Mouse (Mus musculus) hindbrain, embryonic 13.5 days (tissue): ENCODE data around the gene Gm20696. TPM values are rescaled to one million over a fixed set of nuclear protein-coding genes. Genes with fewer than 3 reads are reported as not detected.
A peak's percentile ranks its signal among the peaks of the same experiment; 100 is the strongest.

Source experiments
- ATAC-seq: fragments of 200-750 bp; cut with Nextera tagmentation; 2 replicates; pipeline ENCODE4 v1.8.0; 2017; ENCODE audit warnings: moderate TSS enrichment; ENCODE audit not compliant: low FRiP score
- H3K27ac ChIP-seq: fragments of 300-500 bp; sonication (generic); 2 replicates; pipeline ENCODE4 v1.5.1; 2015; ENCODE audit warnings: inconsistent platforms, mild to moderate bottlenecking, moderate library complexity
- H3K27me3 ChIP-seq: fragments of 300-500 bp; sonication (generic); 2 replicates; pipeline ENCODE4 v1.6.1; 2015; ENCODE audit warnings: mild to moderate bottlenecking, inconsistent platforms
- H3K36me3 ChIP-seq: fragments of 300-500 bp; sonication (generic); 2 replicates; pipeline ENCODE4 v1.6.1; 2015; ENCODE audit warnings: mild to moderate bottlenecking, inconsistent platforms
- H3K4me1 ChIP-seq: fragments of 300-500 bp; sonication (generic); replicated peaks from 2 replicates; pipeline ENCODE4 v1.6.1; 2015; ENCODE audit warnings: inconsistent platforms
- H3K4me2 ChIP-seq: fragments of 300-500 bp; sonication (generic); 2 replicates; pipeline ENCODE4 v1.6.1; 2015; ENCODE audit warnings: inconsistent platforms, mild to moderate bottlenecking, moderate library complexity
- H3K4me3 ChIP-seq: fragments of 300-500 bp; sonication (generic); 2 replicates; pipeline ENCODE4 v1.5.1; 2015; ENCODE audit warnings: mild to moderate bottlenecking, inconsistent platforms
- H3K9ac ChIP-seq: fragments of 300-500 bp; sonication (generic); 2 replicates; pipeline ENCODE4 v1.6.1; 2015; ENCODE audit warnings: mild to moderate bottlenecking, inconsistent platforms
- H3K9me3 ChIP-seq: fragments of 300-500 bp; sonication (generic); 2 replicates; pipeline ENCODE4 v1.6.1; 2016; ENCODE audit warnings: inconsistent platforms
- WGBS: fragments of 180-500 bp; shearing (Covaris S2); methylation state at CpG from one replicate; pipeline ENCODE4 v1.1.7; 2015; 5-methylcytosine and 5-hydroxymethylcytosine counted together
- polyA plus RNA-seq: library from polyadenylated mRNA; unstranded; fragments of >200 nt; fragmentation: Nextera tagmentation; extraction: Ambion mirVana; gene quantifications from 2 replicates; pipeline ENCODE4 v1.2.1, GENCODE M21; 2015

Gene Gm20696
- 2.7 and 3.2 TPM in 2 replicates for polyA plus RNA-seq

GRCm38 (mm10) chr6:99666318-99667171 lies at the start of gene Gm20696, which contains the start of gene Eif4e3:
TSS of gene Gm20696 (minus strand) at chr6:99666797.
TSS of gene Eif4e3 (minus strand) at chr6:99666771.
- H3K4me3 ChIP-seq = peak within 1 kb of the TSS; percentile 73
- 1% methylated on average over 59 of the region's 75 CpGs for WGBS
- ATAC-seq = peak; percentile 33; the same call in 1 of the 2 replicates

GRCm38 (mm10) chr6:99715913-99716312 lies 49.3 kb upstream of the Gm20696 start:
- no peaks in the 10 kb centered on the region for H3K4me1 ChIP-seq
- no peak for ATAC-seq
- H3K4me3 ChIP-seq = no peak overlapping the region
- H3K9ac ChIP-seq = no peak overlapping the region
- no peak overlapping the region for H3K4me2 ChIP-seq
- H3K27ac ChIP-seq = no peak overlapping the region
- 69% methylated on average over 5 of the region's 6 CpGs for WGBS
- H3K36me3 ChIP-seq = no peaks in the 10 kb centered on the region
- peaks cover 27% of the 10 kb centered on the region; the same call in 1 of the 2 replicates for H3K27me3 ChIP-seq
- no peaks in the 10 kb centered on the region for H3K9me3 ChIP-seq

More at GRCm38 (mm10) chr6:99666318-99667171, at the start of gene Gm20696, which contains the start of gene Eif4e3:
- H3K36me3 ChIP-seq = no peaks in the 10 kb centered on the region
- peak within 1 kb of the TSS; percentile 88 for H3K9ac ChIP-seq
- H3K27me3 ChIP-seq = peaks cover 37% of the 10 kb centered on the region
- no peaks in the 10 kb centered on the region for H3K9me3 ChIP-seq
- peaks cover 62% of the 10 kb centered on the region for H3K4me1 ChIP-seq
- H3K4me2 ChIP-seq = peak within 1 kb of the TSS; percentile 92
- peak within 1 kb of the TSS; percentile 78 for H3K27ac ChIP-seq

- Histone ChIP-seq H3K36me3 (no peaks in the 10 kb centered on the region), H3K4me1 (no peaks in the 10 kb centered on the region), H3K4me2 (no peak overlapping the region), H3K27ac (no peak overlapping the region), H3K9ac (no peak overlapping the region), H3K4me3 (no peak overlapping the region), H3K9me3 (no peaks in the 10 kb centered on the region), H3K27me3 (peaks cover 25% of the 10 kb centered on the region; the same call in 1 of the 2 replicates)
- no peak for ATAC-seq
- 72% methylated on average over 6 of the region's 6 CpGs for WGBS
Observed at GRCm38 (mm10) chr6:99715191-99715590, 48.6 kb upstream of the Gm20696 start.

- ATAC-seq = no peak
- Histone ChIP-seq H3K9ac (no peak overlapping the region), H3K27me3 (peaks cover 24% of the 10 kb centered on the region; the same call in 1 of the 2 replicates), H3K9me3 (no peaks in the 10 kb centered on the region), H3K4me1 (no peaks in the 10 kb centered on the region), H3K4me3 (no peak overlapping the region), H3K27ac (no peak overlapping the region), H3K4me2 (no peak overlapping the region), H3K36me3 (no peaks in the 10 kb centered on the region)
- WGBS = 78% methylated on average over 5 of the region's 5 CpGs
Observed at GRCm38 (mm10) chr6:99713256-99713655, 46.7 kb upstream of the Gm20696 start.

GRCm38 (mm10) chr6:99711576-99712101 lies 45.0 kb upstream of the Gm20696 start:
- Histone ChIP-seq H3K9me3 (no peaks in the 10 kb centered on the region), H3K36me3 (no peaks in the 10 kb centered on the region), H3K4me1 (no peaks in the 10 kb centered on the region), H3K4me2 (no peak overlapping the region), H3K27me3 (peaks cover 24% of the 10 kb centered on the region; the same call in 1 of the 2 replicates), H3K4me3 (no peak overlapping the region), H3K27ac (no peak overlapping the region), H3K9ac (no peak overlapping the region)
- WGBS = 76% methylated on average over 11 of the region's 11 CpGs
- ATAC-seq = no peak

- H3K4me2 ChIP-seq = no peak overlapping the region
- H3K9ac ChIP-seq = no peak overlapping the region
- H3K36me3 ChIP-seq = no peaks in the 10 kb centered on the region
- no peak overlapping the region for H3K27ac ChIP-seq
- H3K9me3 ChIP-seq = no peaks in the 10 kb centered on the region
- no peak overlapping the region for H3K4me3 ChIP-seq
- no peak for ATAC-seq
- WGBS = 53% methylated on average over 3 of the region's 3 CpGs
- peaks cover 7% of the 10 kb centered on the region; the same call in 1 of the 2 replicates for H3K4me1 ChIP-seq
- peaks cover 28% of the 10 kb centered on the region for H3K27me3 ChIP-seq
Observed at GRCm38 (mm10) chr6:99700484-99700883, 33.9 kb upstream of the Gm20696 start.

- ATAC-seq = peak; percentile 57
- WGBS = under 1% methylated on average over 96 of the region's 110 CpGs
- Histone ChIP-seq H3K9me3 (no peaks in the 10 kb centered on the region), H3K4me2 (peak overlapping the region; percentile 89), H3K9ac (peak overlapping the region; percentile 92), H3K27ac (peak overlapping the region; percentile 94), H3K4me1 (peaks cover 41% of the 10 kb centered on the region), H3K4me3 (peak overlapping the region; percentile 76), H3K27me3 (peaks cover 72% of the 10 kb centered on the region), H3K36me3 (no peaks in the 10 kb centered on the region)
Observed at GRCm38 (mm10) chr6:99692916-99693841, 26.6 kb upstream of the Gm20696 start.

GRCm38 (mm10) chr6:99692206-99692915 lies 25.8 kb upstream of the Gm20696 start, which contains the start of gene Gpr27:
TSS of gene Gpr27 (plus strand) at chr6:99692679.
- Histone ChIP-seq H3K4me1 (peaks cover 41% of the 10 kb centered on the region), H3K9ac (peak within 1 kb of the TSS; percentile 92), H3K9me3 (no peaks in the 10 kb centered on the region), H3K27me3 (peaks cover 64% of the 10 kb centered on the region), H3K36me3 (no peaks in the 10 kb centered on the region), H3K4me3 (peak within 1 kb of the TSS; percentile 76), H3K4me2 (peak within 1 kb of the TSS; percentile 89), H3K27ac (peak within 1 kb of the TSS; percentile 94)
- ATAC-seq = peak; percentile 89
- WGBS = under 1% methylated on average over 58 of the region's 112 CpGs

- H3K9ac ChIP-seq = peak overlapping the region; percentile 92
- no peaks in the 10 kb centered on the region for H3K9me3 ChIP-seq
- ATAC-seq = 0 out of 2 replicates have a peak, but pooled peaks have one; percentile 10
- peaks cover 59% of the 10 kb centered on the region for H3K27me3 ChIP-seq
- H3K4me2 ChIP-seq = peak overlapping the region; percentile 89
- 8% methylated on average over 25 of the region's 25 CpGs for WGBS
- H3K27ac ChIP-seq = peak overlapping the region; percentile 94
- no peaks in the 10 kb centered on the region for H3K36me3 ChIP-seq
- peak overlapping the region; percentile 76 for H3K4me3 ChIP-seq
- peaks cover 41% of the 10 kb centered on the region for H3K4me1 ChIP-seq
Observed at GRCm38 (mm10) chr6:99691666-99692205, 25.1 kb upstream of the Gm20696 start.

GRCm38 (mm10) chr6:99688513-99688912 lies 21.9 kb upstream of the Gm20696 start:
- H3K27ac ChIP-seq = no peak overlapping the region
- H3K4me3 ChIP-seq = no peak overlapping the region
- no peak overlapping the region for H3K9ac ChIP-seq
- 81% methylated on average over 6 of the region's 6 CpGs for WGBS
- no peak for ATAC-seq
- H3K9me3 ChIP-seq = peaks cover 6% of the 10 kb centered on the region; the same call in 1 of the 2 replicates
- no peaks in the 10 kb centered on the region for H3K36me3 ChIP-seq
- peaks cover 33% of the 10 kb centered on the region for H3K27me3 ChIP-seq
- peaks cover 16% of the 10 kb centered on the region for H3K4me1 ChIP-seq
- H3K4me2 ChIP-seq = no peak overlapping the region

GRCm38 (mm10) chr6:99684899-99685298 lies 18.3 kb upstream of the Gm20696 start:
- H3K9me3 ChIP-seq = peaks cover 6% of the 10 kb centered on the region; the same call in 1 of the 2 replicates
- H3K36me3 ChIP-seq = no peaks in the 10 kb centered on the region
- no peak for ATAC-seq
- H3K4me1 ChIP-seq = no peaks in the 10 kb centered on the region
- H3K4me2 ChIP-seq = no peak overlapping the region
- no peak overlapping the region for H3K9ac ChIP-seq
- 46% methylated on average over 5 of the region's 5 CpGs for WGBS
- no peak overlapping the region for H3K4me3 ChIP-seq
- no peak overlapping the region for H3K27ac ChIP-seq
- peaks cover 6% of the 10 kb centered on the region for H3K27me3 ChIP-seq
